Mouse (Mus musculus): ENCODE results near the gene Sar1b. TPM values are rescaled to one million over a fixed set of nuclear protein-coding genes. Genes with fewer than 3 reads are reported as not detected.

Gene Sar1b
- 4.1 and 4.4 TPM in 2 replicates for polyA plus RNA-seq (2012)

DNA sequence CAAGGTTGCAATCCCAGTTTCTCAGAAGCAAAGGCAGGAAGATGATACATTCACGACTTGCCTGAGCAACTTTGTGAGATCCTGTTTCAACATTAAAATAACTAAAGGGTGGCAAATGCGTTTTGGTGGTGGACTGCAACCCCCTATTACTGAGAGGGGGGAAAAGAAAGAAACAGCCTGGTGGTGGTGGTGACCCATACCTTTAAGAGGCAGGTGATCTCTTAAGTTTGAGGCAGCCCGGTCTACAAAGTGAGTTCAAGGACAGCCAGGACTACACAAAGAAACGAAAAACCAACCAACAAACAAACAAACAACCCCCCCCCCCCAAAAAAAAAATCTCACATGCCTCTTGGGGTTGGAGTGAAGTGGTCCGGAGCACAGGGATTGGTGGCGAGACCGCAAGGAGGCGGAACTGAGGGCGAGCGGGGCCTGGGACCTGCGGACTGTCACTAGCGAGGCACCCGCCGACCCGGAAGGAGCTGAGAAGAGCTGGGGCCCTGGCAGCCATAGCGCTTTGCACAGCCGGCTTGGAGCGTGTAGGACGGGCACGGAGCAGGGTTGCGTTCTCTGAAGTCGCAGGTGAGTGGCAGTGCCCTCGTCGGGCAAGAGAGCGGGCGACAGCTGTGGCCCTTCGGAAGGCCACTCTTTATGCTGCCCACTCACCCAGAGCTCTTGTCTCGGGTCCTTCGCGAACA is at the start of gene Sar1b, which contains the start of gene Sec24a:
Gene Sar1b, plus strand, starts transcription at position 475 of the 695 bp plus-strand sequence.
Gene Sec24a, minus strand, starts transcription at position 422 of the 695 bp plus-strand sequence.

Other genes with a start within 250 kb of the Sar1b start
- gene Phykpl, start 178.9 kb upstream of the Sar1b start, polyA plus RNA-seq (2012), result 6.8 and 9.8 TPM in 2 replicates
- gene Hnrnpab, start 156.8 kb upstream of the Sar1b start, polyA plus RNA-seq (2012), result 1,108 and 1,319 TPM in 2 replicates
- gene Nhp2, start 144.0 kb upstream of the Sar1b start, polyA plus RNA-seq (2012), result 169 and 172 TPM in 2 replicates
- 30.9 and 43.5 TPM in 2 replicates for gene Rmnd5b, start 127.8 kb upstream of the Sar1b start, polyA plus RNA-seq (2012)
- 32.2 and 48.5 TPM in 2 replicates for gene N4bp3, start 112.8 kb upstream of the Sar1b start, polyA plus RNA-seq (2012)
- 0.39 and 0.89 TPM in 2 replicates for gene D930048N14Rik, start 112.7 kb upstream of the Sar1b start, polyA plus RNA-seq (2012)
- 1.1 and 1.9 TPM in 2 replicates for gene 0610009B22Rik, start 74.8 kb upstream of the Sar1b start, polyA plus RNA-seq (2012)
- gene Sec24a, start 53 bp upstream of the Sar1b start, polyA plus RNA-seq (2012), result 19.9 and 22.4 TPM in 2 replicates
- 16.9 and 20.3 TPM in 2 replicates for gene Jade2, start 94.0 kb downstream of the Sar1b start, polyA plus RNA-seq (2012)
- gene Cdkn2aipnl, start 204.0 kb downstream of the Sar1b start, polyA plus RNA-seq (2012), result 32.3 and 34.7 TPM in 2 replicates
- gene Ube2b, start 237.1 kb downstream of the Sar1b start, polyA plus RNA-seq (2012), result 166 and 167 TPM in 2 replicates
- gene Cdkl3, start 240.5 kb downstream of the Sar1b start, polyA plus RNA-seq (2012), result 0.94 and 1.5 TPM in 2 replicates

Data from megakaryocyte-erythroid progenitor cell, adult 5 weeks (primary cell).